ENCODE assay signal across 9 mouse cellular contexts in the genomic region with DNA sequence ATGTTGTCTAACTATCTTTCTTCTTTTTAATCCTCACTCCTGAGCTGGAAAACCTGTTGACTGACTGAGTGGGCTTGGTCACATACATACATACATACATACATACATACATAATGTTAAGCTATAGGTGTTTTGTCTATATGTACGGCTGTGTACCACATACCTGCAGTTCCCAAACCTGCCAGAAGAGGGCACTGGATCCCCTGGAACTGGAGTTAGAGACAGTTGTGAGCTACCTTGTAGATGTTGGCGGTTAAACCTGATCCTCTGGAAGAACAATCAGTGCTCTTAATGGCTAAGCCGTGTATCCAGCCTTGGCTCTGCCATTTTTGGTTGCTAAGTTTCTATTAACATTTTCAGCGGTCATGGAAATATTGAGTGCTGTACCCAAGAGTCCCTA. TPM values are rescaled to one million over a fixed set of nuclear protein-coding genes. Genes with fewer than 3 reads are reported as not detected.
DNase-seq lines count a peak whose midpoint lies in the region; ATAC-seq and TF ChIP-seq lines count a peak whose summit lies in the region.
"Had no signal": no experiment of that assay in that cellular context is flagged by ENCODE, and none has a peak within 500 bp of the region (broad histone marks: within the 10 kb centered on the region; RNA-seq: fewer than 3 reads in every experiment).

No protein-coding gene starts in this region.

- no peak overlapping the region for H3K4me2 ChIP-seq in stomach, embryonic 16.5 days (ENCODE audit: low read depth, low read length)

- no peak overlapping the region for H3K9ac ChIP-seq in stomach, embryonic 16.5 days (ENCODE audit: low read length)

- no peak overlapping the region for H3K4me3 ChIP-seq in G1E (ENCODE audit: low read depth, low read length)
- H3K4me3 ChIP-seq in stomach, embryonic 16.5 days (replicated peaks; ENCODE audit: low read length): no peak overlapping the region

- H3K27ac ChIP-seq in stomach, embryonic 16.5 days (ENCODE audit: low read length): no peak overlapping the region

- ATAC-seq in G1E (ENCODE audit: extremely low read depth, insufficient number of reproducible peaks, low FRiP score, poor library complexity, severe bottlenecking): no peak
- 0 out of 2 replicates have a peak, but pooled peaks have one; percentile 60 for ATAC-seq in megakaryocyte, adult 5-6 weeks (ENCODE audit: poor library complexity, severe bottlenecking)
- 0 out of 2 replicates have a peak, but pooled peaks have one; percentile 25 for ATAC-seq in stomach, embryonic 16.5 days (ENCODE audit: insufficient read depth, low FRiP score)

- no peaks in the 10 kb centered on the region for H3K36me3 ChIP-seq in G1E (replicated peaks)
- H3K36me3 ChIP-seq in stomach, embryonic 16.5 days (ENCODE audit: control insufficient read depth, insufficient read depth, low read length): no peaks in the 10 kb centered on the region

- WGBS in stomach, embryonic 16.5 days: 23% methylated on average over 4 of the region's 4 CpGs

- H3K9me3 ChIP-seq in G1E (replicated peaks): no peaks in the 10 kb centered on the region
- H3K9me3 ChIP-seq in stomach, embryonic 16.5 days (replicated peaks; ENCODE audit: control insufficient read depth, low read length): no peaks in the 10 kb centered on the region

- no peaks in the 10 kb centered on the region for H3K4me1 ChIP-seq in G1E (ENCODE audit: insufficient read depth, low read depth, low read length)
- H3K4me1 ChIP-seq in stomach, embryonic 16.5 days (ENCODE audit: control insufficient read depth, insufficient read depth, low read length): no peaks in the 10 kb centered on the region

- H3K27me3 ChIP-seq in G1E (ENCODE audit: insufficient read depth, low read length): no peaks in the 10 kb centered on the region
- H3K27me3 ChIP-seq in stomach, embryonic 16.5 days (ENCODE audit: control insufficient read depth, insufficient read depth, low read length): no peaks in the 10 kb centered on the region

- peak; percentile 16 to 24 for DNase-seq in cerebellum, adult 18-20 months
- DNase-seq in cerebellum, adult 9-11 months: no peak
- DNase-seq in G1E (ENCODE audit: low spot score): no peak
- DNase-seq in cerebellum, postnatal 10 days: peak; percentile 75 to 78
- DNase-seq in gonadal fat pad, adult 2 months (ENCODE audit: low read depth): peak; percentile 23
- DNase-seq in layer of hippocampus, postnatal 14 days (ENCODE audit: low spot score in 2 of 2): peak; percentile 29 to 49

- peak; percentile 35; the same call in 1 of the 2 replicates for TF ChIP-seq CTCF in G1E (IDR thresholded peaks at IDR 0.05; ENCODE audit: low read depth, low read length)

RNA-seq across cellular contexts. Expression of a gene that starts 7.6 kb away (rescaled TPM):
- not detected in 2 replicates for total RNA-seq in G1E (2014; fragmentation: Nextera tagmentation)
- 0.06 and 0.11 TPM in 2 replicates for total RNA-seq in G1E (2017)
- polyA plus RNA-seq in G1E (2012): not detected in 2 replicates
- polyA plus RNA-seq in gonadal fat pad, adult 2 months (2012; rRNA removed): 4.0 and 4.3 TPM in 2 replicates
- total RNA-seq in layer of hippocampus, postnatal 14 days (2021): 1 to 10 TPM; 3.9 to 4.3 TPM
- not detected in 2 replicates for total RNA-seq in megakaryocyte, adult 5-6 weeks (2015)
- total RNA-seq in megakaryocyte, adult 5-6 weeks (2017): 0.11 TPM in 1 of 2 replicates, not detected in the other
- 2.5 and 2.7 TPM in 2 replicates for polyA plus RNA-seq in stomach, embryonic 16.5 days (2015; fragmentation: Nextera tagmentation; extraction: Ambion mirVana)

RNA-seq across cellular contexts. Expression of a gene that starts 36.9 kb away (rescaled TPM):
- total RNA-seq in G1E (2014; fragmentation: Nextera tagmentation) (not detected in 2 replicates), G1E (2017) (0.41 TPM in 1 of 2 replicates, not detected in the other)
- polyA plus RNA-seq in G1E (2012): not detected in 2 replicates
- 0.22 TPM in 2 replicates for polyA plus RNA-seq in gonadal fat pad, adult 2 months (2012; rRNA removed)
- not detected for total RNA-seq in layer of hippocampus, postnatal 14 days (2021)
- 0.11 and 0.78 TPM in 2 replicates for total RNA-seq in megakaryocyte, adult 5-6 weeks (2015)
- 1.6 TPM in 1 of 2 replicates, not detected in the other for total RNA-seq in megakaryocyte, adult 5-6 weeks (2017)
- 0.20 and 0.62 TPM in 2 replicates for polyA plus RNA-seq in stomach, embryonic 16.5 days (2015; fragmentation: Nextera tagmentation; extraction: Ambion mirVana)
- total RNA-seq: left cerebral cortex, postnatal 10 days had no signal

Comparison
In these comparisons a context has a peak if more than half of its experiments do, and no peak if none do; other contexts are left out.
1. DNase-seq: peak in cerebellum, adult 18-20 months (2 of 2), cerebellum, postnatal 10 days (2 of 2), gonadal fat pad, adult 2 months (single experiment) and layer of hippocampus, postnatal 14 days (2 of 2); none in cerebellum, adult 9-11 months (single experiment) and G1E (single experiment).
2. RNA of a gene that starts 7.6 kb away (total RNA-seq): 3.9 to 4.3 TPM in layer of hippocampus, postnatal 14 days; 0.11 TPM in megakaryocyte, adult 5-6 weeks and 0.06 to 0.11 TPM in G1E; every median in the first group is over 4 times any median in the second.